Mouse (Mus musculus) stomach, postnatal 0 days (tissue): Measurements from ENCODE around the gene Akap8l. TPM values are rescaled to one million over a fixed set of nuclear protein-coding genes. Genes with fewer than 3 reads are reported as not detected.

Source experiments
- ATAC-seq: fragments of 200-750 bp; cut with Nextera tagmentation; 2 replicates; pipeline ENCODE4 v1.8.0; 2017; ENCODE audit not compliant: low FRiP score, low TSS enrichment
- DNase-seq: peaks from one replicate; pipeline ENCODE4 v3.0.0-alpha.2; 2016; ENCODE audit warnings: low spot score
- H3K27ac ChIP-seq: fragments of 300-500 bp; sonication (generic); replicated peaks from 2 replicates; pipeline ENCODE4 v1.5.1; 2014; ENCODE audit warnings: mild to moderate bottlenecking, control low read depth
- H3K27me3 ChIP-seq: fragments of 300-500 bp; sonication (generic); 2 replicates; pipeline ENCODE4 v1.6.1; 2014; ENCODE audit warnings: low read length; ENCODE audit not compliant: control insufficient read depth, insufficient read depth
- H3K36me3 ChIP-seq: fragments of 300-500 bp; sonication (generic); 2 replicates; pipeline ENCODE4 v1.6.1; 2014; ENCODE audit warnings: low read length, mixed read lengths; ENCODE audit not compliant: control insufficient read depth, insufficient read depth
- H3K4me1 ChIP-seq: fragments of 300-500 bp; sonication (generic); replicated peaks from 2 replicates; pipeline ENCODE4 v1.6.1; 2014; ENCODE audit warnings: antibody characterized with exemption; ENCODE audit not compliant: control insufficient read depth, insufficient read depth
- H3K4me2 ChIP-seq: fragments of 300-500 bp; sonication (generic); replicated peaks from 2 replicates; pipeline ENCODE4 v1.6.1; 2014; ENCODE audit warnings: low read depth, mild to moderate bottlenecking, control low read depth, moderate library complexity
- H3K4me3 ChIP-seq: fragments of 300-500 bp; sonication (generic); 2 replicates; pipeline ENCODE4 v1.5.1; 2014; ENCODE audit warnings: low read depth, low read length, control low read depth
- H3K9ac ChIP-seq: fragments of 300-500 bp; sonication (generic); 2 replicates; pipeline ENCODE4 v1.6.1; 2014; ENCODE audit warnings: mild to moderate bottlenecking, low read length, control low read depth, mixed read lengths
- H3K9me3 ChIP-seq: fragments of 300-500 bp; sonication (generic); 2 replicates; pipeline ENCODE4 v1.6.1; 2016; ENCODE audit warnings: low read length; ENCODE audit not compliant: control insufficient read depth
- CTCF ChIP-seq: IDR thresholded peaks from 2 replicates; pipeline ENCODE4 v1.5.1; 2016; ENCODE audit warnings: antibody characterized with exemption, low read depth, mild to moderate bottlenecking, moderate library complexity
- EP300 ChIP-seq: optimal IDR thresholded peaks from 2 replicates; pipeline ENCODE3; 2016; ENCODE audit warnings: antibody characterized with exemption
- WGBS: fragments of 180-500 bp; shearing (Covaris S2); extraction: QIAGEN DNeasy Blood & Tissue Kit; methylation state at CpG from one replicate; pipeline ENCODE4 v1.1.7; 2014; 5-methylcytosine and 5-hydroxymethylcytosine counted together
- polyA plus RNA-seq: library from polyadenylated mRNA; unstranded; fragments of >200 nt; fragmentation: Nextera tagmentation; extraction: Ambion mirVana; gene quantifications from 2 replicates; pipeline ENCODE4 v1.2.1, GENCODE M21; 2015

Gene Akap8l
- polyA plus RNA-seq, 1 experiment from 2014 or later, result 25.2 TPM

DNA sequence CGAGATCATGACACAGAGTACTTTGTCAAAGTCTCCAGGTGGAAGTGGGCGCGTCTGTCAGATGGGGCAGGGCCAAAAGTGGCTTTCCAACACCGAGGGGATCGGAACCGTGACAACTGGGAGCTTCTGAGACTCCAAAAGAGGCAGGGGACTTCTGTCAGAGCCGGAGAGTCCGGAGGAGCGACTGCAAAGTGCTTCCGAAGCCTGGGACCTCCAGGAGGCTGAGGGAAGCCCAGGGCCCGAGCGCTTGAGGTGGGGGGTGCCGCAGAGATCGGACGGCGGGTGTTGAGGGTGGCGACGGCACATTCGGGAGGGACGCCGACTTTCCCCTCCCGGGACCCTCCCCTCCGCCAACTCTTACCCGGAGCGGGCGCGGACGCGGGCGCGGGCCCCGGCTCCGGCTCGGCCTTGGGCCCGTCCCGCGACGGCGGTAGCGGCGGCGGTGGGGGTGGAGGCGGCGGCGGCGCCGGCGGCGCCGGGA lies 13.5 kb upstream of the Akap8l start:
- peaks cover 5% of the 10 kb centered on the region for H3K4me1 ChIP-seq
- DNase-seq (no peak), ATAC-seq (peak; percentile 28)
- WGBS, result under 1% methylated on average over 22 of the region's 50 CpGs
- peak overlapping the region; percentile 93 for H3K4me3 ChIP-seq
- no peaks in the 10 kb centered on the region for H3K9me3 ChIP-seq
- H3K4me2 ChIP-seq, result peak overlapping the region; percentile 64
- H3K9ac ChIP-seq, result peak overlapping the region; percentile 93
- TF ChIP-seq EP300, result no peak
- TF ChIP-seq CTCF, result no peak
- H3K27me3 ChIP-seq, result no peaks in the 10 kb centered on the region
- H3K36me3 ChIP-seq, result peaks cover 12% of the 10 kb centered on the region
- peak overlapping the region; percentile 69 for H3K27ac ChIP-seq

DNA sequence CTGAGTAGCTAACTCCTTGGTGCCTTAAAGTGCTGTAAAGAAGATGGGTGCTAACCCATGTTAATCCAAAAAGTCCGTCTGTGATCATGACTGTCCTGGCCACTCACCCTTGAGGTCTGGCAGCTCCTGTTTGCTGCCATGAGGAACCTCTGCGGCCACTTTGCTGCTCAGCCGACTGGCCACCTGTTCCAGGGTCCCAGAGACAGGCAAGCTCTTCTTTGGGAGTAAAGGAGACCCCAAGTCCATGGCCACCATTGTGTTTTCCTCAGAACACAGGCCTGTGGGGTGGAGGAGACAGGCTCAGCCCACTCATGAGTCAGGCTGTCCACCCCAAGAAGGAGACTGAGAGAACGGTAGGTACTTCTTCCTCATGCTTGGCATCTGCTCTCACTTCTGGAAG lies 12.3 kb upstream of the Akap8l start:
- peak overlapping the region; percentile 64 for H3K4me2 ChIP-seq
- TF ChIP-seq EP300, result no peak
- TF ChIP-seq CTCF, result no peak
- H3K4me3 ChIP-seq, result no peak overlapping the region
- no peak overlapping the region for H3K27ac ChIP-seq
- no peaks in the 10 kb centered on the region for H3K27me3 ChIP-seq
- peaks cover 5% of the 10 kb centered on the region for H3K4me1 ChIP-seq
- no peak for ATAC-seq
- WGBS, result 67% methylated on average over 4 of the region's 4 CpGs
- H3K9ac ChIP-seq, result no peak overlapping the region
- no peak for DNase-seq
- H3K9me3 ChIP-seq, result no peaks in the 10 kb centered on the region
- H3K36me3 ChIP-seq, result peaks cover 19% of the 10 kb centered on the region

DNA sequence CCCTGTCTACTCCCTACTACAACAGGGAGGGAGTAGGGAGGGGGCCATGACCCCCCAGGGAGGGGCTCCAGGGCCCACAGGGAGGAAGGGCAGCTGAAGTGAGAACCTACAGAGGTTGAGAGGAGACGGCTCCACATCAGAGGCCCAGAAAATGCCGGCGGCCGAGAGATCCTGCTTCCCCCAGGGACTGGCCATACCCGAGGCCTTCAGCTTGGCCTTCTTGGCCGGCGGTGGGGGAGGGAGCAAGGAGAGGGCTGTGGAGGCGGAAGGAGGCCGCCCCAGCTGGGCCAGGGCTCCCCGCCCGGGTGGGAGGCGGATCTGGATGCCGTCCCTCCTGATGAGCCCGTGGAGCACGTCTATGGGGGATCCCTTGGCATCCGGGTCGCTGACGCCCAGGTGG lies 9.5 kb upstream of the Akap8l start:
- DNase-seq (peak; percentile 15), ATAC-seq (no peak)
- no peak for TF ChIP-seq CTCF
- Histone ChIP-seq H3K4me2 (no peak overlapping the region), H3K4me1 (peaks cover 5% of the 10 kb centered on the region), H3K9me3 (no peaks in the 10 kb centered on the region), H3K27ac (no peak overlapping the region), H3K36me3 (peaks cover 32% of the 10 kb centered on the region), H3K9ac (no peak overlapping the region), H3K27me3 (no peaks in the 10 kb centered on the region), H3K4me3 (no peak overlapping the region)
- 80% methylated on average over 11 of the region's 18 CpGs for whole genome bisulfite sequencing

DNA sequence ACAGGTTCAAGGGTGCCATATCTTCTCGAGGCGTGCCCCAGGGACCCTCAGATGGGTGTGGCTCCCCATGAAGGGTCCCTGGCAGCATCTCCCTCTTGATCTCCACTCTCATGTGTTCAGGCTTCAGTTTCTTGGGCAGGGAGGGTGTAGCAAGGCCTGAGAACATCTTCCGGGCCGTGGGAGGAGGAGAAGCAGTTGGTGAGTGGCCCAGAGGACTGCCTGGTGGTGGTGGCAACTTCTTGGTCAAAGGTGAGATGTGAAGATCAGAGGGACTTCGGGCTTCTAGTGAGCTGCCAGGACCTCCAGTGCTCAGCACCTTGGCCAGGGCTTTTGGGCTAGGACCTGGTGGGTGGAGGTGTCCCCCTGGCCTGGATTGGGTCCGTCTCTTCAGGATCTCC lies 8.5 kb upstream of the Akap8l start:
- Histone ChIP-seq H3K9ac (no peak overlapping the region), H3K36me3 (peaks cover 35% of the 10 kb centered on the region), H3K27ac (no peak overlapping the region), H3K4me2 (no peak overlapping the region), H3K4me1 (peaks cover 5% of the 10 kb centered on the region), H3K9me3 (no peaks in the 10 kb centered on the region), H3K27me3 (no peaks in the 10 kb centered on the region), H3K4me3 (no peak overlapping the region)
- WGBS, result 86% methylated on average over 6 of the region's 6 CpGs
- DNase-seq, result no peak
- ATAC-seq, result no peak
- no peak for TF ChIP-seq CTCF
- no peak for TF ChIP-seq EP300

DNA sequence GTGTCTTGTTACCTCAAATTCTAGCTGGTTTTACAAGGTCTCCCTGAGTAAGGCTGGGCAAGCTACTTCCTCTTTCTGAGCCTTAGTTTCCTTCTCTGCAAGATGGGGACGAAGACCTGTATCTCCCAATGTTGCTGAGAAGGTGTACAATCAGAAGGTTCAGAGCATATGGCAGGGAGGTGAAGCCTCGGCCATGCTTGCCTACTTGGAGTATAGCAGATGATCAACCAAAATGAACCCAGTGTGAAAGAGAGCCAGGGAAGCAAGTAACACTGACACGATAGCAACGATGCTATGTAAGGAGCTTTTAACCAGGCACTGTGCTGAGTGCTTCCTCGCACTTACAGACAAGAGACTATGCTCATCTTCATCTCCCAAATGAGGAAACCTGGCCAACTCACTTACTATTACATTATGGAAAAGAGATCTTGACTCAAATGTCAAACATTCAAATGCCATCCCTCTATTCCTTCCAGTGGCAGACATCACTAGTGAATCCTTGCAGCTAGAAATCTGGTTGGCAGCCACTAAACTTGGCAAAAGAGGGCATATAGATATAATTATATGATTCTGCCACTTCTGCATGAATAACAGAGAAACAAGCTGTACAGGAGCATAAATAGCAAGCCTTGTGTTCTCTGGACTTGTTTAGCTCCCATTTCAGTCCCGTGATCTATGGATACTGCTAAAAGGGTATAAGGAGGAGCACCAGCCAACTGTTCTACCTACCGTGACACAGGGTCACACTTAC lies 8.0 kb upstream of the Akap8l start:
- H3K9ac ChIP-seq, result no peak overlapping the region
- no peak overlapping the region for H3K4me2 ChIP-seq
- H3K4me3 ChIP-seq, result no peak overlapping the region
- peaks cover 35% of the 10 kb centered on the region for H3K36me3 ChIP-seq
- no peak for ATAC-seq
- DNase-seq, result no peak
- H3K9me3 ChIP-seq, result no peaks in the 10 kb centered on the region
- 91% methylated on average over 7 of the region's 7 CpGs for WGBS
- H3K27me3 ChIP-seq, result no peaks in the 10 kb centered on the region
- H3K4me1 ChIP-seq, result peaks cover 5% of the 10 kb centered on the region
- no peak overlapping the region for H3K27ac ChIP-seq
- TF ChIP-seq EP300, result no peak
- TF ChIP-seq CTCF, result no peak
